ENCODE assay signal across 8 mouse cellular contexts in genomic region chr7:4925441-4926381, GRCm38 (mm10). TPM values are rescaled to one million over a fixed set of nuclear protein-coding genes. Genes with fewer than 3 reads are reported as not detected.
A peak's percentile ranks its signal among the peaks of the same experiment; 100 is the strongest.
DNase-seq lines count a peak whose midpoint lies in the region; ATAC-seq and TF ChIP-seq lines count a peak whose summit lies in the region.

Gene Ssc5d (plus strand): TSS chr7:4925785.

- H3K4me1 ChIP-seq in lung, embryonic 14.5 days (ENCODE audit: insufficient read depth): peaks cover 32% of the 10 kb centered on the region
- H3K4me1 ChIP-seq in lung, adult 2 months (ENCODE audit: control insufficient read depth, insufficient read depth, low read length): peaks cover 7% of the 10 kb centered on the region
- peaks cover 58% of the 10 kb centered on the region for H3K4me1 ChIP-seq in heart, embryonic 15.5 days (replicated peaks)
- peaks cover 26% of the 10 kb centered on the region for H3K4me1 ChIP-seq in liver, embryonic 11.5 days (replicated peaks; ENCODE audit: control insufficient read depth, insufficient read depth, low read length)

- WGBS in lung, embryonic 14.5 days: 9% methylated on average over 6 of the region's 6 CpGs
- 17% methylated on average over 6 of the region's 6 CpGs for WGBS in lung, adult 2 months
- 10% methylated on average over 6 of the region's 6 CpGs for WGBS in heart, embryonic 15.5 days
- WGBS in liver, embryonic 11.5 days: 21% methylated on average over 6 of the region's 6 CpGs

- peak within 1 kb of the TSS; percentile 53 for H3K4me2 ChIP-seq in lung, embryonic 14.5 days
- no peak within 1 kb of the TSS; the same call in 1 of the 2 replicates for H3K4me2 ChIP-seq in heart, embryonic 15.5 days
- no peak within 1 kb of the TSS for H3K4me2 ChIP-seq in liver, embryonic 11.5 days

- peak within 1 kb of the TSS; percentile 95 for H3K27ac ChIP-seq in lung, embryonic 14.5 days (ENCODE audit: low read depth)
- H3K27ac ChIP-seq in heart, embryonic 15.5 days: peak within 1 kb of the TSS; percentile 75
- peak within 1 kb of the TSS; percentile 70 for H3K27ac ChIP-seq in liver, embryonic 11.5 days (ENCODE audit: low read depth, low read length)

- no peak for TF ChIP-seq POLR2A in lung, adult 2 months (IDR thresholded peaks at IDR 0.05; ENCODE audit: borderline replicate concordance, extremely low read depth, low read depth, low read length)

- peak; percentile 71 for ATAC-seq in lung, embryonic 14.5 days (ENCODE audit: insufficient read depth)
- peak; percentile 31 for ATAC-seq in heart, embryonic 15.5 days (replicated peaks; ENCODE audit: insufficient number of reproducible peaks, insufficient read depth, low FRiP score, low read depth)
- ATAC-seq in liver, embryonic 11.5 days (replicated peaks; ENCODE audit: low FRiP score): no peak
- no peak for ATAC-seq in megakaryocyte-erythroid progenitor cell, adult 5-6 weeks (replicated peaks; ENCODE audit: low FRiP score, low TSS enrichment, poor library complexity, severe bottlenecking)

- H3K4me3 ChIP-seq in lung, embryonic 14.5 days (ENCODE audit: low read depth, low read length): no peak within 1 kb of the TSS
- H3K4me3 ChIP-seq in lung, adult 2 months (replicated peaks; ENCODE audit: extremely low read depth, low read depth, low read length): no peak within 1 kb of the TSS
- no peak within 1 kb of the TSS for H3K4me3 ChIP-seq in heart, embryonic 15.5 days
- no peak within 1 kb of the TSS for H3K4me3 ChIP-seq in liver, embryonic 11.5 days (ENCODE audit: low read depth, low read length)

- peak; percentile 75 for DNase-seq in lung, embryonic 14.5 days
- DNase-seq in lung, adult 2 months: no peak
- peak; percentile 73 for DNase-seq in fibroblast of lung, adult 2 months (ENCODE audit: low read depth)
- DNase-seq in liver, embryonic 11.5 days (ENCODE audit: low spot score): no peak
- DNase-seq in retina, embryonic 14.5 days (ENCODE audit: low spot score): peak; percentile 65
- no peak for DNase-seq in ovary, postnatal 14 days (ENCODE audit: low spot score)

- H3K36me3 ChIP-seq in lung, embryonic 14.5 days (ENCODE audit: insufficient read depth): peaks cover 7% of the 10 kb centered on the region
- H3K36me3 ChIP-seq in heart, embryonic 15.5 days: peaks cover 3% of the 10 kb centered on the region; the same call in 1 of the 2 replicates
- peaks cover 2% of the 10 kb centered on the region; the same call in 1 of the 2 replicates for H3K36me3 ChIP-seq in liver, embryonic 11.5 days (ENCODE audit: control insufficient read depth, insufficient read depth, low read length)

- TF ChIP-seq CTCF in lung, embryonic 14.5 days (IDR thresholded peaks at IDR 0.05; ENCODE audit: low read depth): no peak
- TF ChIP-seq CTCF in lung, adult 2 months (IDR thresholded peaks at IDR 0.05; ENCODE audit: insufficient read depth, low read length): no peak

- peak within 1 kb of the TSS; percentile 38; the same call in 1 of the 2 replicates for H3K9ac ChIP-seq in lung, embryonic 14.5 days
- no peak within 1 kb of the TSS for H3K9ac ChIP-seq in heart, embryonic 15.5 days
- H3K9ac ChIP-seq in liver, embryonic 11.5 days (ENCODE audit: low read depth, low read length): no peak within 1 kb of the TSS; the same call in 1 of the 2 replicates

- H3K9me3 ChIP-seq in lung, embryonic 14.5 days (ENCODE audit: low read depth, low read length): no peaks in the 10 kb centered on the region
- no peaks in the 10 kb centered on the region for H3K9me3 ChIP-seq in heart, embryonic 15.5 days (replicated peaks)
- no peaks in the 10 kb centered on the region for H3K9me3 ChIP-seq in liver, embryonic 11.5 days (ENCODE audit: control insufficient read depth, low read length)

- no peaks in the 10 kb centered on the region for H3K27me3 ChIP-seq in lung, embryonic 14.5 days (ENCODE audit: insufficient read depth, low read length)
- no peaks in the 10 kb centered on the region for H3K27me3 ChIP-seq in heart, embryonic 15.5 days
- H3K27me3 ChIP-seq in liver, embryonic 11.5 days (replicated peaks; ENCODE audit: control insufficient read depth, insufficient read depth, low read length): peaks cover 26% of the 10 kb centered on the region

RNA-seq across cellular contexts. Expression of gene Ssc5d, which starts in this region (rescaled TPM):
- polyA plus RNA-seq in lung, embryonic 14.5 days (2014; fragmentation: Nextera tagmentation; extraction: Ambion mirVana): 2.1 and 2.2 TPM in 2 replicates
- 7.5 and 8.0 TPM in 2 replicates for polyA plus RNA-seq in lung, adult 2 months (2012; rRNA removed)
- 2.6 and 3.3 TPM in 2 replicates for polyA plus RNA-seq in heart, embryonic 15.5 days (2015; fragmentation: Nextera tagmentation; extraction: Ambion mirVana)
- 0.70 and 0.82 TPM in 2 replicates for polyA plus RNA-seq in liver, embryonic 11.5 days (2014; fragmentation: Nextera tagmentation; extraction: Ambion mirVana)
- not detected in 2 replicates for total RNA-seq in megakaryocyte-erythroid progenitor cell, adult 5-6 weeks (2014; fragmentation: Nextera tagmentation)
- total RNA-seq in megakaryocyte-erythroid progenitor cell, adult 5-6 weeks (2017): not detected in 2 replicates

Comparison
In these comparisons a context has a peak if more than half of its experiments do, and no peak if none do; other contexts are left out.
1. DNase-seq: peak in lung, embryonic 14.5 days (single experiment), fibroblast of lung, adult 2 months (single experiment) and retina, embryonic 14.5 days (single experiment); none in lung, adult 2 months (single experiment), liver, embryonic 11.5 days (single experiment) and ovary, postnatal 14 days (single experiment).
2. ATAC-seq: peak in lung, embryonic 14.5 days (single experiment) and heart, embryonic 15.5 days (single experiment); none in liver, embryonic 11.5 days (single experiment) and megakaryocyte-erythroid progenitor cell, adult 5-6 weeks (single experiment).
3. Peak in every context shown above with its lines, with median percentiles within 50 percentile points of each other: H3K27ac ChIP-seq.